Mouse (Mus musculus): ENCODE data around the gene Arhgef28.

The Arhgef28 gene

DNA sequence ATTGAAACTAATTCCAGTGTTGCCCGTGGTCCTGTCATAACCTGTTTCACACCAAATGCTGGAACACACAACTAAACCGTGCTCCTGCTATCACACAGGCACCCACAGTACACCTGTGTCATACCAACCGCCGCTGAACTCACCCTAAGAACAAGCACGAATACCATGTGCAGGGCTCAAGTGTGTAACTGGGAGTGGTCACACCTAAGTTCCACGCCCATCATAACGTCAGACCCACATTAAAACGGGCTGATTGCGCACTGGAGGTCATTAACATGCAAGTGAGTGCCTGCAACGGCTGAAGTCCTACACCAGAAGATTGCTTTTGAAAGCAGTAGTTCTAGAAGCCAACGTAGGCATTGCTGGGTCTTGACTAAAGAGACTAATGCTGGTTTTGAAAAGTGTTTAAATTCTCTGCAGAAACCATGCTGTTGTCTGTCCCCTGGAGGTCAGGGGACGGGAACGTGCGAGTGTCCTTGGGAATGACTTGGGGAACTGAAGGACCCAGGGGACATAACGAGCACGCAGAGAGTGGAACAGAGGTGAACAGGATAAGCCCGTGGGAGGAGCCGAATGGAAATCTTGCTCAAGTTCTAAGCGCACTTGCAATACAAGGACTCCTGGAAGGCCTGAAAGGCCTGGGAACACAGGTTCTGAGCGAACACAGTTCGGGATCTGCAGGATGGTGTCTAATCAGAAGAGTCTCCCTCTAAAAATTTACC is 22.9 kb downstream of the Arhgef28 start:
- peak; percentile 51 for DNase-seq

DNA sequence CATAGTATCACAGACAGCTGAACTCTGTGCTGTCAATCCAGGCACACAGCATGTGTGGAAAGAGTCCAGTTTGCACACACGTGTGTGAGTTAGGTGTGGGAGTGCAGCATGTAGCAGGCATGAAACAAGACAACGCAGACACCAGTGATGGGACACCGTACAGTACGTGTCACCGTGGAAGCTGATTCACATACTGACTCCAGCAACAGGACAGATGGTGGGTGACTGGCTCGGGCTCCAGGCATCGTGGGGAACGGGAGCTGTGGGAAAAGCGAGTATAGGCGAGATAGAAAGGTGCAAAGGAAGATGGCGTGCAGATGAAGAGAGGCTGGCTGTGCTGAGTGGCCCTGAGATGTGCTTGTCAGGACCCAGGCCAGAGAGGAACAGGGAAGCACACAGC is 23.9 kb downstream of the Arhgef28 start:
- no peak for DNase-seq

GRCm38 (mm10) chr13:98180636-98181035 is 25.6 kb downstream of the Arhgef28 start:
- DNase-seq, result no peak

- no peak for DNase-seq
Measured at GRCm38 (mm10) chr13:98175323-98176007, 30.8 kb downstream of the Arhgef28 start.

- no peak for DNase-seq
Measured at GRCm38 (mm10) chr13:98173008-98173407, 33.2 kb downstream of the Arhgef28 start.

- peak; percentile 17 for DNase-seq
Measured at GRCm38 (mm10) chr13:98172365-98172764, 33.9 kb downstream of the Arhgef28 start.

GRCm38 (mm10) chr13:98171706-98172105 is 34.5 kb downstream of the Arhgef28 start:
- DNase-seq, result no peak

GRCm38 (mm10) chr13:98171257-98171656 is 35.0 kb downstream of the Arhgef28 start:
- DNase-seq, result no peak

DNA sequence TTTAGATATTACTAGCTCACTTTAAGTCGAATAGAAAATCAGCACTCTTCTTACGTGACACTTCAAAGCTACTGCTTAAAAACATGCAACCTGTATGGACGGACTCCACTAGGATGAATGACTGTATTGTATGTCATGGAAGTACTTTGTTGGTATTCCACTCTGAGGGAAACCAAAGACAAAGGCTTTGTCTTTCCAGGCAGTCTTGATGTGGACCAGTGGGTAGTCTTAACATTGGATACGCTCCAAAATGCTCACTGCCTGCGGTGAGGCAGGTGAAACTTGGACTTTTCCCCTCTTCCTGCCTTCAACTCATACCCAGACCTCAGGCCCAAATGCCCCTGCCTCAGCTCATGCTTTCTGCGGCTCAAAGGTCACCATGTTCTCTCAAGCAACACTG is 41.4 kb downstream of the Arhgef28 start:
- DNase-seq, result peak; percentile 14

- DNase-seq, result no peak
Measured at GRCm38 (mm10) chr13:98161496-98161895, 44.7 kb downstream of the Arhgef28 start.

GRCm38 (mm10) chr13:98156656-98157055 is 49.6 kb downstream of the Arhgef28 start:
- no peak for DNase-seq

DNA sequence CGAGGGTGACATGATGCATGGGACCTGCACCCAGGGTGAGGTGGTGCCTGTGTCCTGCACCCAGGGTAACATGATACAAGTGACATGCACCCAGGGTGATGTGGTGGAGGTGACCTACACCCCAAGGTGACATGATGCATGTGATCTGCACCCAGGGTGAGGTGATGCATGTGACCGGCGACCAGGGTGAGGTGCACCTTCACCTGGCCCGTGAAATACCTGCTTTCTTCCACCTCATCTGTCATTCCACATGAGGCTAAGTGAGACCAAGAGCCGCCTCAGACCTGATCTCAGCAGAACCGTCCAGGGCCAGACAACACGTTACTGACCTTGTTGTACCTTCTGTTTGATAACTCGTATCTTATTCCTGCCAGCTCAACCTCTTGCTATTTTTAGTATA is 53.5 kb downstream of the Arhgef28 start:
- no peak for DNase-seq

- no peak for DNase-seq
Measured at GRCm38 (mm10) chr13:98147532-98147931, 58.7 kb downstream of the Arhgef28 start.

DNA sequence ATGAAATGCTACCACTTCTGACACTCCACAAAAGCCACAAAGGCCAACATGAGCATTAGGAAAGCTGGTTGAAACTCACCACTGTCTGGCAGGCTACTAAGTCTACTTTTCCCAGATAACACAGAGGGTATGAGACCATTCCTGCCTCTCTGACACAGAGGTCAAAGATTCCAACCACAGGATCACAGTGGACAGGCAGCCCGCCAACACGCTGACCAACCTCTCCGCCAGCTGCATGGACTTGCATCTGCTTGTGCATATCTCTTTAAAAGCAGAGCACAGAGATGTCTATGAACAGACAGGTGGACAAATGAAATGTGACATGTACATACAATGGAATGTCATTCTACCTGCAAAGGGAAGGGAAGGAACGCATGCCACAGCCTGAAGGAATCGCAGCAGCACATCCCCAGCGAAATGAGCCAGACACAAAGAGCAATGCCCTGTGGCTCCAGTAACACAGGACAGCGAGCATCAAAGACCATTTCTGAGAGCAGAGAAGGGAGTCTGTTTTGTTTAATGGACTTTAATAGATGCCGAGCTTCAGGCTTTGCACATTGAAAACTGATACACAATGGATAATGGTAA is 59.6 kb downstream of the Arhgef28 start:
- DNase-seq, result no peak

DNA sequence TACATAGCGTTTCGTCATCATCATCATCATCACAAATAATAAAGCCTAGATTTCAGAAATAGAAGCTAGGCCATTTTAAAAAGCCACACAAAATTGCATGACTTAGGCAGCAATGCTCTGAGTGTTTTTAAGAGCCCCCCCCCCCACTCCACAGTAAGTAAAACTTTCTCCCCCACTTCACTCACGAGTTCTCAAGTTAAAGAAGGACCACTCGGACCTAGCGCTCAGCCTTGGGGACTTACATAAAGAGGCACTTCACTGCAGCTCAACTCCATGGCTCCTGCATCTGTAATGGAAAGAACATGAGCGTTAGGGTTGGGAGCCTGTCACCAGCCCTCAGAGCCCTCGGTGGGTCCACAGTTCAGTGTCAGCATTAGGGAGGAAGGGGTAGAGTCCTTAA is 60.9 kb downstream of the Arhgef28 start:
- DNase-seq, result no peak

- no peak for DNase-seq
Measured at GRCm38 (mm10) chr13:98143000-98143399, 63.2 kb downstream of the Arhgef28 start.

DNA sequence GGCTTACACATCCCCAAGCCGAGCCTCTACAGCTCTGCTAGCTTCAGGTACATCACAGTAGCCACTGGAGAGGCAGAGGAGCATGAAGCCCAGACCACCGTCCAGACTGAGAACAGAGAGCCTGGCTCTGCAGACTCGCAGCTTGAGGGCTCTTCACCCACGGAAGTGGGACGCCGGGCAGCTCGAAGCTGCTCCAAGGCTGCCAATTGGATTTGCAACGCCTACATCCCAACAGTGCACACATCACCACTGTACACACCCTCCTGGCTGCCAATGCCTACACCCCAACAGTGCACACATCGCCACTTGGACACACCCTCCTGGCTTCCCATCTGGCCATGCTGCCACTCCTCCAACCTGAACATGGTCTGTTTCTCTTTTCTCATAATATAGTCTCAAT is 65.6 kb downstream of the Arhgef28 start:
- DNase-seq, result no peak

DNA sequence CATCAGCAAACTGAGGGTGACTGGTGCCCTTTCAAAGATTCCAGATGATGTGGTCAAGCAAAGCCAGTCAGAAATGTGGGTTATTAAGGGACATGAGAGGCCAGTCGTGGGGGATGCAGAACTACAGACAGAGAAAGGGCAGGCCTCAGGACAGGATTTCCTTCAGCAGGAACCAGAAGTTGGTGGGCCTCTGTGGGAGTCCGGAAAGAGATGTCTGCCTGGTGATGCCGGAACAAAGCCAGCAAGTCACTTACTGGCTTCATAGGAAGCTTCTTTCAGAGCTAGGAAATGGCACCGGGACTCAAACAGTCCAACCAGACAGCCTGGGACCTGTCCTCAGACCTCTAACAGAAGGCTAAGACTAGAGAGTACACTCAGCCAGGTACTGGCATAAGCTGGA is 67.5 kb downstream of the Arhgef28 start:
- DNase-seq, result peak; percentile 51

DNA sequence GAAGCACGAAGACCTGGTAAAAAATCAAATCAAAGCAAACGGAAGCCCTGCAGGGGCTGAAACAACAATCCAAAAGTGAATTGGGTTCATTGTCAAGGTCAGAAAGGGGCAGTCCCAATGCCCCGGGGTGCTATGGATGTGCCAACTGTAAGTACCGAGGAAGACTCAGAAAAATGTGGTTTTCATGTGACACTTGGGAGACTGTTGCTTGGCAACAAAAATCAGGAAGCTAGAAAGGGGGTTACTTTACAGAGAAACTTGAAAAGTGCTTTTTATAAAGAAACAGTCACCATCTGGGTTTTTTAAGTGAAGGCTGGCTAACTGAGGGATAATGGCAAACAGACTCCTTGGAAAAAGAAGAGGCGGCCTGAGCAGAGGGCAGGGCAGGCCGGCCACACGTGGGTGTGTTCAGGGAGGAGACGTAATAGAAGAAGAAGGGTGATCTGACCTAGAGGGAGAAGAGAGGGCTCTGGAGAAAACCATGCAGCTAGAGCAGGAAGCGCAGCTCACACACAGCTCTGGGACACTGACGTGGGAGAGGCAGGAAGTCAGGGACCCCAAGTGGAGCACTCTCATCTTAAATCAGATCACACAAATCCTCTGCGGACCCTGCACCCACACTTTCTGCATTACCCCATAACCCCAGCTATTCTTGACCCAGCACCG is 70.2 kb downstream of the Arhgef28 start:
- DNase-seq, result no peak

GRCm38 (mm10) chr13:98132951-98133350 is 73.3 kb downstream of the Arhgef28 start:
- DNase-seq, result no peak

GRCm38 (mm10) chr13:98132264-98132663 is 74.0 kb downstream of the Arhgef28 start:
- no peak for DNase-seq

DNA sequence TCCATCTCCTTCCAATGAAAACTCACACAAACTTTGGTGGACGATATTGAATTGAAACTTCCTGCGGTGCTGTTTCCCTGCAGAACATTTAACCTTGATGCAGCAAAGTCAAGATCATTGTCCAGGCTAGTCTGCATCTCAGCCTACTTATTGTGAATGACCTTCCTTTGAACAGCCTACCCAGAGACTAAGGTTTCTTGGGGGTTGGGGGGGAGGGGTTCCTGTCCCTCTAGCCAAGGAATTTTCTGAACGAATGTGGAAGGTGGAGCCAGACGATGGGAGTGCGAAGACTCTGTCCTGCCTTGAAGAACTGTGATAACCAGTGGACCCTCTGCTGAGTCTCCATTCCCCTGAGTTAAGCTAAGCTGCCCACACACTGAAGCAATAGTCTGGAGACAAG is 80.6 kb downstream of the Arhgef28 start:
- DNase-seq, result no peak

GRCm38 (mm10) chr13:98124113-98124745 is 82.0 kb downstream of the Arhgef28 start:
- no peak for DNase-seq

All from kidney, postnatal 14 days (tissue).